Mouse (Mus musculus) telencephalon, adult 2 months (tissue): Measurements from ENCODE around the gene Opn1sw.

Experiments
- DNase-seq: peaks from one replicate; pipeline ENCODE4 v3.0.0-alpha.2; 2011; ENCODE audit warnings: low read depth, low spot score

Opn1sw gene

DNA sequence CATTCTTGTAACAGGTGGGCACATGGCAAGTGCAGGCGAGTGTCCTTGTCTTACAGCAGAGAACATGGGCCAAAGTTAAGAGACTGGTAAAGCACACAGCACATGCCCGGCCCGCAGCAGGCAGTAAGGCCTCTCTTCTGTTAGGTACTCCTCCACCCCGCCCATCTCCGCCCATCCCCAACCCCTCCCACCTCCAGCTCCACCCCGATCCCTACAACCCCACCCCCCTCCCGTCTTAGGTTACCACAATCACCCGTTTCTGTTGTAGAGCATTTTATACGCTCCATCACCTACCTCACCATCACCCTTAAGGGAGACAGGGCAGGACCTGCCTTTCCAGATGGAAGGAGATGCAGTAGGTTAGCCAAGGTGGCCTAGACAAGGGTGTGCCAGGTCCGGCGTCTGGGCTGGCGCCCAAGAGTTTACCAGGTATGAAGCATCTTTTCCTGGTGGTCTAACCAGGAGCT, at the start of gene Opn1sw:
Gene Opn1sw, minus strand, starts transcription at position 417 of the 467 bp plus-strand sequence.
- no peak for DNase-seq

DNA sequence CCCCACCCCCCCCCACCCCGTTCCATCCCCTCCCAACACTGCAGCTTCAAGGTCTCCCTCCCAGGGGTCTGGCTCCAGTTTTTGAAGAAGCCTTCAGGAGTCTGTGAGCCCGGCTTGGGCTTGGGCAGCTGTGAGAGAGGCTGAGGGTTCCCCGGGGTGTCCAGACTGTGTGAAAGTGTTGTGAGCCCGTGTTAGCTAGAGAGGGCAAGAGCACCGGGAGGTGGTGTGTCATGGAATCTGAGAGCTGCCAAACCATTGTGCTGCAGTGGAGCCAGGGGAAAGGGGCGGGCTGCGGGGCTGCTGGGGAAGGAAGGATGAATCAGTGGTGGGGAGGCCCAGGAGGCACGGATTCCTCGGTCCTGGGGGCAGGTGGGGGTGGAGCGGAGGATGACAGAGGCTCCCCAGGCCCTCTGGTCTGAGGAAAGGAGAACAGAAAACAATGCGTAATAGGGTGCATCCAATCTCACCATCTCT, 48.2 kb upstream of the Opn1sw start:
- no peak for DNase-seq

DNA sequence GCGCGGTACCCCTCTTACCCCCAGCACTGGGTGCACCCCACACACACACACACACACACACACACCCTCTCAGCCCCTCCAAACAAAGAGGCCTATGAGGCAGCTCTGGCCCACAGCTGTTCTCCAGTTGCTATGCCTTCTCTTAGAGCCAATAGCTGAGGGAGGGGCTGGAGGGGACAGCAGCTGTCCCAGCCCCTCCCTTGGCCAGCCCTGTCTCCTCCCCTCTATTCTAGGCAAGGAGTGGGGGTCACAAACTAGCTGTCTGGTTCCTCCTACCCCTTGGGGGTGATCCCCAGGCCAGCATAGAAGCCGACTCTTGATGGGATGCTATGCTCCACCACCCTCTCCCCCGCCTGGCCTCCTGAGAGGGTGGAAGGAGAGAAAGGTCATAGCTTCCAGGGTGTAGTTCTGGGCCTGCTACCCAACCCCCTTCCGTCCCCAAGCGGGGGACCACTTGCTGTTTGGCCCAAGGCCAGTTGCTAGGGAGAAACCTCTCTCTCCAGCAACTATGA, 47.7 kb upstream of the Opn1sw start:
- no peak for DNase-seq

DNA sequence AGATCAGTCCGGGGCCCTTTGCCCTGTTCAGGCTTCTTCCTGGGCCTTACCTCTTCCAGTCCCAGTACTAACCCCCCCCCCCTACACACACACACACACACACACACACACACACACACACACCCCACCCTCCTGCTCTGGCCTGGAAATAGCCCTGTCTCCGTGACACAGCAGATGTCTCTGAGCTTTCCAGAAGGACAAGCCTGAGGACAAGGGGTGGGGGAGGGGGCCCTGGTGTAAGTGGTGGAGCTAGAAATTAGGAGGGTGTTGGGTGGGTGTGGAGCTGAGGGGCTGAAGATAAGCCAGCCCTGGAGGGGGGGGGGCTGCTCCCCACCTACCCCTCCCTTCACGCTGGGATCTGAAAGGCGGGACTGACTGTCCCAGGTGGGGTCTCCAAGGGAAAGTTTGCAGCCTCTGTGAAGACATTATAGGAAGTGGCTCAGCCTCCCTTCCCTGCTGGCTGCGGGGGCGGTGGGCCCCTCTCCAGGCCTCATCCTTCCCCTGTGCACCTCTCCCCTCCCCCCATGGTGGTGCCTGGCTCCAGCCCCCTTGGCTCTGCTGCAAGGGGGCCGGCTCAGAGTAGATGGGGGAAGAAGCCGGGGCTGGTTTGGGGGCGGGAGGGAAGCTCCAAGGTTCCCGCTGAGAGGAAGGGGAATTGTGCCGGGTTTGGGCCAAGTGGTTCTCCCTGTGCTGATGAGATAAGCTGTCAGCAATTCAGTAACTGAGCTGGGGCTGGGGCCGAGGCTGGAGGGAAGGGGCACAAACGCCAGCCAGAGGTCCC, 46.8 kb upstream of the Opn1sw start:
- no peak for DNase-seq

DNA sequence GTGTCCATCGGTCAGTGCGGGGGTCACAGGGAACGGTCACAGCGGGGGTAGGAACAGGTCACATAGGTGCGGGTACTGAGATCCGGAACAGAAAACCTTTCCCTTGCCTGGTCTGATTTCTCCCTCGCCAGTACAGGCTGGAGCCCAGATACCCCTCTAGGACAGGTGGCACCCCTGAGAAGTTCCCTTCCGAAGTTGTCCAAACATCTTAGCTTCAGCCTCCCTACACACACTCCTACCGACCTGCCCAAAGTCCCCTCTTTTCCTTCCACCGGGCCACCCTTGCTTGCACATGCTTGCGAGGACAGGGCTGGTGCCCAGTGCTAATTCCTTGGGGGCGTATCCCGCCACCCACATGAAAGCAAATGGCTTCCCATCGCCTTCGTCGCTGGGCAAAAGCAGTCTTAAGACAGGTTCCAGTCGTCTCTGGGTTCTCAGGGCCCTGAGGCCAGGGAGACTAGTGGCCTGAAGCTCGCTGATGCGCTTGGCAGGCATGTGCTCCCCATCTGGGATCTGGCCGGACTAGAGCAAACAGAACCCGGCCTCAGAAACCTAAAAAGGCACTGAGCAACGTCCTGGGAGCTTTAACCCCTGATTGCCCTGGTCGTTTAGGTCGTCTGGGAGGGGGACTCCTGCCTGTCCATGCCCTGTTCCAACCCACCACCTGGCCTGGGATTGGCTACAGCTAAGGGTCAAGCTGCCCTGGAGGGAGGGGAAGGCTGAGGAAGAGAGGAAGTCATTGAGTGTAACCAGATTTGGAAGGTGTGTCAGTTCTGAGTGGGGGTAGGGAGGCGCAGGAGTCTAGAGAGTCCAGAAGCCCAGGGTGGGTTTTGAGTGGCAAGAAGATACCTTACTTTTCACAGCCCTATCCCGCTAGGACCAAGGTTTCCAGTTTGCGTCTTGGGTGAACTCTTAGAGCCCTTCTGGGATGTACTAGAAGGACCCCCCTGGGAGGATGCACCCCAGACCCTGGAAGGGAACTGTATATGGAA, 45.8 kb upstream of the Opn1sw start:
- DNase-seq, result no peak

DNA sequence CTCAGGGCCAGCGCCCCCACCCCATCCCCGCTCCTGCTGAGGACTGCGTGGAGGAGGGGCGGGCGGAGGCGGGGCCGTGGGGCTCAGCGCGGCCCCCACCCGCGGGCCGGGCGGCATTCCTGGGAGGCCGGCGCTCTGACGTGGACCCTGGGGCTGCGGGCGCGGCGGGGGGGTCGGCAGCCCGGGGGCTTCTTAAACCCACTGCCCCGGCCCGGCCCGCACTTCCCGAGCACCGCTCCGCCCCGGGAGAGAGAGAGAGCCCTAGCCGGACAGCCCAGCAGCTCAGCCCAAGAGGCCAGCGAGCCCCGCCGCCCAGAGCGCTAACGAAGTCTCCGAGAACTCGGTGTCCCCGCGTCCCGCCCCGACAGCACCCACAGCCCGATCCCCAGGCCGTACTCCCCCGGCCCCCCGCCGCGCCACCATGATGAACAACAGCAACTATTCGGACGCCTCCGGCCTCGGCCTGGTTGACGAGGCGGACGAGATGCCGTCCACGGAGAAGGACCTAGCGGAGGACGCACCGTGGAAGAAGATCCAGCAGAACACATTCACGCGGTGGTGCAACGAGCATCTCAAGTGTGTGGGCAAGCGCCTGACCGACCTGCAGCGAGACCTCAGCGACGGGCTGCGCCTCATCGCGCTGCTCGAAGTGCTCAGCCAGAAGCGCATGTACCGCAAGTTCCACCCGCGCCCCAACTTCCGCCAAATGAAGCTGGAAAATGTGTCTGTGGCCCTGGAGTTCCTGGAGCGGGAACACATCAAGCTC, 45.0 kb upstream of the Opn1sw start, which contains the start of gene Flnc:
Gene Flnc, plus strand, starts transcription at position 219 of the 766 bp plus-strand sequence.
- DNase-seq, result no peak

DNA sequence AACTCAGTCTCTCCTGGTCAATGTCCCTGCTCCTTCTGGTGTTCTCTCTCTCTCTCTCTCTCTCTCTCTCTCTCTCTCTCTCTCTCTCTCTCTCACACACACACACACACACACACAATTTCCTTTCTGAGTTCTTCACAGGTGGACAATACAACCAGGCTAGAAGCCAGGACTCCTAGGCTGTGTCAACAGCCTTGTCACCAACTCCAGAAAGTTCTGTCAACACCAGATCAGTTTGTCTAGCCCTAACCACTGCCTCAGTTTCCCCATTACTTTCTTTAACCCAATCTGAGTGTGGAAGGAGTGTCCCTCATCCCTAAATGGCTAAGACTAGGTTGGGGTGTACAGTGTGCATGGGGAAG, 44.4 kb upstream of the Opn1sw start:
- DNase-seq, result no peak

DNA sequence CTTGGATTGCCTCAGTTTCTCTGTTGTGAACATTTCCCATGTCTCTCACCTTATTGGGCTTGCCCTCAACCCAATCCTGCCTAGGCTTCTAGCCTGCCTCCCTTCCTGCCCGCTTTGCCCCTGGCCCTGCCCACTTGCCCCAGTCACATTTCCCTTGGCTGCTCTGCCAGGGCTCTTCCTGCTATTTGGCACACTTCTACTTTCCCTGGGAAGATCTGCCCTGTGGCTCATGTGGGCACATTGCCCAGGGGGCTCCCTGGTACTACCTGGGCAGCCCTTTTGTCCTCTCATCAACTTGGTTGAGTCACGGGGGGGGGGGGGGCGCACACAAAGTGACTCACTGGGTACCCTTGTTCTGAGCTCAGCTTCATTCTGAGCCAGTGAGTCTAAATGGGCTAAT, 43.9 kb upstream of the Opn1sw start:
- no peak for DNase-seq

DNA sequence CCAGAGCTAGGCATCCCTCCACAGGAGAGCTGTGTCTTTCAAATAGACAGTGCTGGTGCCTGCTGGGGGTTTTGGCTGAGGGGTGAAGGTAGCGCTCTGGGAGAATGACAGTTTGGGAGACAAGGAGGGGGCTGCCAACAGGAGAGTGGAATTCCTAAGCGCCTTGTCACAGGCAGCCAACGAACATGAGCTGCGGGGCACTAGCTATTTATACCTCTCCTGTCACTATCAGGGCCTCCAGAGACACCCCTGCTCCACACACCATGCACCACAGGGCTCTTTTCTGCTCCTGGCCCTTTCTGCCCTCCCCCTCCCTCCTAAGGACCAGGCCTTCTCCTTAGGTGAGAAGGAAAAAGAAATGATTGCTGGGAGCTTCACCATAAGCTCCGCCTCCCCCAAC, 43.2 kb upstream of the Opn1sw start:
- no peak for DNase-seq

DNA sequence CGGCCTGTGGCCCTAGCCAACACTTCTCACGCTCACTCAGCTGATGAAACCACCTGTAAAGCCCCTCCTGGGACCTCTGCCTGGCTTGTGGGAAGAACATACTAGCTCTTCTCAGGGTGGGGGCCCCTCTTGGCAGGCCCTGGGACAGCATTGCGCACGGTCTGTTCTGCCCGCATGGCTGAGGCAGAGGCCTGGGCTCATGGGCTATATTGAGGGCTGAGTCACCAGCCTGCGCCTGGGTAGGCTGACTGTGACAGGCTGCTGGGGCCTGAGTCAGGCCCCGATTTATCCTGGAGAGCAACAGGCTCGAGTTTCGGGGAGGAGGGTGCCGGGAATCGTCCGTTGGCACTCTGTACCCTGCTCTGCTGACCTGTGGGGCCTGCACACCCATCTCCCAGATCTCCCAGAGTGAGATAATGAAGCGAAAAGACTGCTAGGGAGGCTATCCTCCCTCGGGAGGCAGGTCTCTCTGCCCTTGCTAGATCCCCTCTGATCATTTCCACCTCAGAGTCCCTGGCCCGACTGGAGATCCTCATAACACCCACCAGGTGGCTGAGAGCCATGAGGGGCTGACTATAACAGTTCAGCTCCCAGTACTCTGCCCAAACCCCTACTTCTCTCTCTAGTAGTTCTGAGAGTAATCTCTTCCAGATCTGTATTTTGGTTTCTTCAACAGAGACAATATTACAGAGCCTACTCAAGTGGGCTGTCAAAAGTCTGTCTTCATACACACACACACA, 42.6 kb upstream of the Opn1sw start:
- DNase-seq, result no peak

DNA sequence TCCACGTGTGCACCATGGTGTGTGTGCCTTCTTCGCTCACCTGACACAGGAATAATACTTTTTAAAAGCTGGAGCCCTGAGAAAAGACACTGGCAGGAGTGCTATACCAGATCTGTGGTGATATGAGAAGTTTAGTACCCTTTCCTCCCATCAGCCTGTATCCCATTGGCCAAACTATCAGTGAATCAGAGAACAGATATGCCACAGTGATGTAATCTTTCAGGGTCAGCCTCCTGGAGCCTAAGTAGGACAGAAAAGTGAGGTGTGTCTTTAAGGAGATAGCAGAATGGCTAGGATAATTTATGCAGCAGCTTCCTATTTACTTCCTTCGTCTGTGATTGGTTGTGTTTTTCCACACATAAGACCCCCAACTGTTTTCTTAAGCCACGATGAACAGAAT, 39.9 kb upstream of the Opn1sw start:
- no peak for DNase-seq

DNA sequence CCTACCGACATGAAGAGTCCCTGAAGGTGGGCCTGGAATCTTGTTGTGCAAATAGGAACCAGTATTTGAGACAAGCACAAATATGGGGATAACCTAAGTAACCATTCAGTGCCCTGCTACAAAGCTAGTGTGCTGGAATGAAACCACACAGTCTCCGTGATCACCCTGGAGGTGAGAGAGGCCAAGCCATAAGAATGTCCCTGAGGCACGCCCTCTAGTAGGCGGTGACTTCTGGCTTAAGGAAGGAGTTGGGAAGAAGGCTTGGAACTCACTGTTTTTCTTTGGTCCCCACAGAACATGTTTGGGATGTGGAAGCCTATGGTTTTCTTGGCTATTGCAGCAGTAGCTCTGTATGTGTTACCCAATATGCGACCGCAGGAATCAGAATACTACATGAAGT, 38.1 kb upstream of the Opn1sw start:
- no peak for DNase-seq

DNA sequence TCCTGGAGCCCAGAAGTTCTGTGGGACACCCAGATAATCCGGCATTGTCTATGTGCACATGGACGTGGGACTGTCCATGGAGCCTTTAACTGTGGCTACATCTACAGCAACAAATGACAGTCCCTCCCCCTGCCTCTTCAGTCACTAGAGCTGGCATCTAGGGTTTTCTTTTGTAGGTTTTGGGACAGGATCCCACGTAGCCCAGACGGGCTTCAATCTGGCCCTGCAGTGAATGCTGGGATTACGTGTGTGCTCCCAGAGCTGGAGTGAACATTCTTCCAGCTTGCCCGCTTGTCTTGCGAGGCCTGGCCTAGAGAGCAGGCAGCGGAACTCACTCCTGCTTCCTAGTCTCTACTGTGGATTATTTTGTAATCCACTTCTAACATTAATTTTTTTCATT, 36.9 kb upstream of the Opn1sw start:
- DNase-seq, result no peak

DNA sequence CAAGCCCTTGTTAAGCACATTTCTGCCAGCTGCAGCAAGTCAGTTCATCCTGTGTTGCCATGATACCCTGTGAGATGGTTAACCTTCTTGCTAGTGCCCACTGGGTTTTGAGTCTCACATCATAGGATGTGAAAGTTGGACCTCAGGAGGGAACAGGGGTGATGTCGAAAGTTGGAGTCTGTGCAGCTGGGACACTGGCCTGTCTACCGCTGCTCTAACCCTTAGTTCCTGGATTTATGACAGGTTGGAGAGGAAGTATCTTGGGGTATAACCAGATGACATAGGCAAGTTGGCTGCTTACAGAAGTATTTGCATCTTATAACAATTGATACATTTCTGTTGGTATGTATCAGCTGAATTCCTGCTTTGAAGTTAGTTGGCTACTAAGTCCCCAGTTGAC, 32.3 kb upstream of the Opn1sw start:
- no peak for DNase-seq

DNA sequence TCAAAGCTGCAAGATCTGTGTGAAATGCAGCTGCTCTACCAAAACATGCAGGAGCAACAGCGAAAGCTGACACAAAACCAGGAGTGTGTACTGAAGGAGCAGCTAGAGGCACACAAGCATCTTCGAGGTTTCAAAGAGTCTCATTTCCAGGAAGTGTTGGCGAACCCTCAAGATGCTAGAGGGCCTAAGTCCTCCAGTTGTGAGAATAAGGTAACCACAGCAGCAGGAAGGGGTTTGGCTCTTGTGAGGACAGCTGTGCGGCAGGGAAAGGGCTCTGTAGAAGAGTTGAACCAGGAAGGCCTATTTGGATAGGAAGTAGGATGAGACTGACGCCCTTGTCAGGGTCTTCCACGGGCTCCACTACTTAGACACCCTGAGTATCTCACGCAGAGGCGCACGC, 27.2 kb upstream of the Opn1sw start:
- no peak for DNase-seq

DNA sequence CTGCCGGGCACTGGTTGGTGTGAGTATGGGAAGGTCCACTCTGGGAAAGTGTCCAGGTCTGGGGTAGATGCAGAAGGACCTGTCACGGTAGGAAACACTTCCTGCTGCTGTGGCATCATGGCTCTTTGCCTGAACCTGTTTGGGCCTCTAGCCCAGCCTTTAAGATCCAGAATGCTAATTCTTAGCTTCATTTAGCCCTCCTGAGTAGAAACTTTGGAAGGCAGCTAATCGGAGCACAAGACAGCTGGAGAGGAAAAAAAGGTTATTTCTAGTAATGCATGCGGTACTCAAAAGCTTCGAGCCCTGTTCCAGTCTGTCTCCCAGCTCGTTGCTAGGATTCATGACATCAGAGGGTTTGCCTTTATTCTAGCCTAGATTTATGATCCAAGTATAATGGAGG, 18.1 kb upstream of the Opn1sw start:
- DNase-seq, result peak; percentile 58

DNA sequence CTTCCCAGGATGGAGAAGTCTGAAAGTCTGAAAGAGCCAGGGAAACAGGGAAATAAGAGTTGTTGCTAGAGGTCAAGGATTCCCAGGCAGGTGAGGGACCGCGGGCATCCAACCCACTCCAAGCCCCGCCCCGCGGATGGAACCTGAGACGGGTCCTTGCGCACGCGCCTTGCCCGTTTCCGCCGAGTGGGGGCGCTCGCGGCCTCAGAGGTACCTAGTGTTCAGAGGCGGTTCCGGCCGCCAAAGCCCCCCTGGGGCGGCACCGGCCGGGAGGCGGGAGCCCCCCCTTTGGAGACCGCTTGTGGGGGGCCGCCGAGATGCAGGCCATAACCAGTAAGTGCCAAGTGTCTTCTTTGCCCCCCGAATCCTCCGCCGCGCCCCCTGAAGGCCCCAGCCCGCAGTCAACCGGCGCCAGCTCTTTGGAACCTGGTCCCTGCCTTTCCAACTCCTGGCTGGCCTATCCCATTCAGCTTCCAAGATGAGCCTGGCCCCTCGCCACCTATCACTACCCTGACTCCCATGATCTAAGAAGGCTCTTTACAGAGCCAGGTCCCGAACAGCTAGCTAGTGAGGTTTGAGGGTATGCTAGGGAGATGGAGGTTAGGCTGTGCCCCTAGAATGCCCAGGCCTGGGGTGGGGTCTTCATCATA, 14.6 kb upstream of the Opn1sw start:
- DNase-seq, result no peak

DNA sequence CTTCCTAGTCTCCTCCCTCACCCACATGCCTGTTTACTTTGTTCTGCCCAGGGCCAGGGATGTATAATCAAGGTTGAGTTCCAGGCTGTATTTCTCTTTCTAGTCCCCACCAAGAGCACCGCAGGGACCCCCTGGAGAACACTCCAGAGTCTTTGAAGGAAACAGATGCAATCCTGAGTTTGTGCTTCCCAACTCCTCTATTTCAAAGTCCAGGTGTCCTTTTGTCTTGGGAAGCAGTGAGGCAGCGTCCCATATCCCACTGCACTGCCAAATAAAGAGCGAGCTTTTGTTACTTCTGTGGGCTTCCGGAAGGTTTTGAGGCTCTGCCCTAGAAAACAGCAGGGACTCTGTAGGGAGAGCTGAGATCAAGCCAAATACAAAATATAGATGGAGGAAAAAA, 11.6 kb upstream of the Opn1sw start:
- DNase-seq, result no peak

DNA sequence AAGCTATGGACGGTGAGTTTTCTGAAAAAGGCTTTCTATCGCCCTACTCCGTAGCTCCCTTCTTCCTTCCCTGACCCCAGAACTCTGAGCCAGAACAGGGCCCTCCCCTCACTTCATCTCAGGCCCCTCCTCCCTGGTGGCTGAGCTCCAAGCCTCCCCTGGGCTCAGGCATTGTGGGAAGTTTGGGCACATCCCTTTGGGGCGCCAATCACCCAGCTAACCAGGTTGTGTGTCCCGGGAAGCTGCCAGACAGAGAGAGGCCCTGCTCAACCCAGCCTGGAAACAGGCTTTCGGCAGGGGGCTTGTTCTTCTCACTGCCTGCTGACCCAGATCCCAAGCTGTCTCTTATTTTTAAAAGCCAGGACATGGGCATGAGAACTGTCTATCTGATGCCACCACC, 9.3 kb upstream of the Opn1sw start:
- DNase-seq, result no peak
